26 mouse cellular contexts compared by ENCODE assay signal in genomic region chr14:33398065-33398860, GRCm38 (mm10). TPM values are rescaled to one million over a fixed set of nuclear protein-coding genes. Genes with fewer than 3 reads are reported as not detected.
DNase-seq lines count a peak whose midpoint lies in the region; ATAC-seq and TF ChIP-seq lines count a peak whose summit lies in the region.
"Had no signal": no experiment of that assay in that cellular context is flagged by ENCODE, and none has a peak within 500 bp of the region (broad histone marks: within the 10 kb centered on the region; RNA-seq: fewer than 3 reads in every experiment).

No protein-coding gene starts in this region.

- 84% methylated on average over 5 of the region's 5 CpGs for WGBS in liver, adult 2 months
- whole genome bisulfite sequencing in spleen, adult 2 months = 90% methylated on average over 5 of the region's 5 CpGs
- WGBS in embryonic facial prominence, embryonic 10.5 days = 87% methylated on average over 5 of the region's 5 CpGs

- intact Hi-C loops in left cerebral cortex, postnatal 4 days (cut with DNase I) = no loop called here

- H3K4me3 ChIP-seq in liver, adult 2 months (ENCODE audit: insufficient read depth, low read depth, low read length) = no peak overlapping the region
- H3K4me3 ChIP-seq in spleen, adult 2 months (ENCODE audit: extremely low read depth, insufficient read depth, insufficient read length) = no peak overlapping the region
- H3K4me3 ChIP-seq in embryonic facial prominence, embryonic 10.5 days = no peak overlapping the region
- H3K4me3 ChIP-seq: embryonic facial prominence, embryonic 12.5 days; forebrain, embryonic 13.5 days; forebrain, embryonic 15.5 days had no signal

- no peak overlapping the region for H3K27ac ChIP-seq in liver, adult 2 months (replicated peaks; ENCODE audit: insufficient read depth, low read depth, low read length)
- peak overlapping the region; percentile 45; the same call in 1 of the 2 replicates for H3K27ac ChIP-seq in spleen, adult 2 months (ENCODE audit: insufficient read depth, low read length)
- no peak overlapping the region for H3K27ac ChIP-seq in embryonic facial prominence, embryonic 10.5 days (replicated peaks)
- H3K27ac ChIP-seq: embryonic facial prominence, embryonic 12.5 days; forebrain, embryonic 13.5 days; forebrain, embryonic 15.5 days had no signal

- TF ChIP-seq CTCF in liver, adult 2 months (IDR thresholded peaks at IDR 0.05; ENCODE audit: low read depth, low read length) = no peak
- TF ChIP-seq CTCF in spleen, adult 2 months (IDR thresholded peaks at IDR 0.05; ENCODE audit: extremely low read depth, insufficient read depth, insufficient read length, insufficient replicate concordance) = no peak

- no peaks in the 10 kb centered on the region for H3K9me3 ChIP-seq in embryonic facial prominence, embryonic 10.5 days
- H3K9me3 ChIP-seq: embryonic facial prominence, embryonic 12.5 days; forebrain, embryonic 13.5 days; forebrain, embryonic 15.5 days; G1E had no signal

- H3K79me2 ChIP-seq in liver, adult 2 months (ENCODE audit: control insufficient read depth, insufficient read depth, low read length) = peaks cover 2% of the 10 kb centered on the region; the same call in 1 of the 2 replicates

- DNase-seq in liver, adult 2 months (ENCODE audit: extremely low read depth, low read depth, low spot score) = peak; percentile 17
- no peak for DNase-seq in liver
- no peak for DNase-seq in spleen, adult 2 months (ENCODE audit: low read depth in 1 of 2, low spot score in 2 of 2)
- no peak for DNase-seq in spleen, postnatal 36 days (ENCODE audit: low spot score in 2 of 2)
- DNase-seq in left cerebral cortex, postnatal 4 days = no peak
- DNase-seq in embryonic facial prominence, embryonic 10.5 days (ENCODE audit: low spot score) = no peak
- DNase-seq: adrenal gland, adult 8-10 months; adrenal gland, postnatal 14 days; adrenal gland, postnatal 36 days; B cell, adult 2 months; cerebellum, adult 11 months; cerebellum, adult 18-20 months; cerebellum, adult 8-10 months; cerebellum, adult 9-11 months; cerebellum, postnatal 14 days; cerebellum, postnatal 36 days; embryo, embryonic 11 days had no signal

- TF ChIP-seq POLR2A in liver, adult 2 months (IDR thresholded peaks at IDR 0.05; ENCODE audit: extremely low read depth, insufficient read depth, low read length) = no peak
- TF ChIP-seq POLR2A in spleen, adult 2 months (IDR thresholded peaks at IDR 0.05; ENCODE audit: low read depth, low read length) = no peak

- H3K9ac ChIP-seq in liver, adult 2 months (ENCODE audit: low read depth, low read length) = no peak overlapping the region
- H3K9ac ChIP-seq: embryonic facial prominence, embryonic 12.5 days; forebrain, embryonic 13.5 days; forebrain, embryonic 15.5 days had no signal

- peak; percentile 29; the same call in 1 of the 2 replicates for ATAC-seq in megakaryocyte progenitor cell, adult 5-6 weeks (replicated peaks; ENCODE audit: poor library complexity)
- ATAC-seq: activated CD4-positive, CD25-positive, alpha-beta regulatory T cell, adult 4 months; CD4-positive, CD25-positive, alpha-beta regulatory T cell, adult 4 months; forebrain, embryonic 13.5 days; forebrain, embryonic 15.5 days; Patski had no signal

- no peaks in the 10 kb centered on the region; the same call in 1 of the 2 replicates for H3K4me1 ChIP-seq in liver, adult 2 months (ENCODE audit: control insufficient read depth, insufficient read depth, low read length)
- peaks cover 2% of the 10 kb centered on the region; the same call in 1 of the 2 replicates for H3K4me1 ChIP-seq in spleen, adult 2 months (ENCODE audit: control insufficient read depth, insufficient read depth, insufficient read length)
- no peaks in the 10 kb centered on the region for H3K4me1 ChIP-seq in embryonic facial prominence, embryonic 10.5 days
- H3K4me1 ChIP-seq: embryonic facial prominence, embryonic 12.5 days; forebrain, embryonic 13.5 days; forebrain, embryonic 15.5 days had no signal

- H3K27me3 ChIP-seq in liver, adult 2 months (ENCODE audit: control insufficient read depth, insufficient read depth, low read length) = no peaks in the 10 kb centered on the region
- H3K27me3 ChIP-seq in spleen, adult 2 months (ENCODE audit: control insufficient read depth, insufficient read depth, low read length) = no peaks in the 10 kb centered on the region
- H3K27me3 ChIP-seq in embryonic facial prominence, embryonic 10.5 days (replicated peaks; ENCODE audit: low read depth, poor library complexity, severe bottlenecking) = no peaks in the 10 kb centered on the region
- H3K27me3 ChIP-seq: CH12.LX; embryonic facial prominence, embryonic 12.5 days; forebrain, embryonic 13.5 days; forebrain, embryonic 15.5 days; Patski had no signal

- H3K36me3 ChIP-seq in liver, adult 2 months (ENCODE audit: control insufficient read depth, insufficient read depth, low read length) = peaks cover 8% of the 10 kb centered on the region; the same call in 1 of the 2 replicates
- peaks cover 2% of the 10 kb centered on the region for H3K36me3 ChIP-seq in spleen, adult 2 months (ENCODE audit: control insufficient read depth, insufficient read depth, low read length)
- H3K36me3 ChIP-seq in embryonic facial prominence, embryonic 10.5 days (replicated peaks) = peaks cover 29% of the 10 kb centered on the region

RNA-seq across cellular contexts. Expression of gene Mapk8, which starts 48.7 kb away (rescaled TPM):
- total RNA-seq in liver, adult 2 months (2014; rRNA removed) = 22.4 and 26.9 TPM in 2 replicates
- 10.4 and 12.1 TPM in 2 replicates for polyA plus RNA-seq in liver, adult 2 months (2012; rRNA removed)
- polyA plus RNA-seq in spleen, adult 2 months (2012; rRNA removed) = 6.2 and 7.5 TPM in 2 replicates
- 35.5 and 38.3 TPM in 2 replicates for total RNA-seq in megakaryocyte progenitor cell, adult 5-6 weeks (2015)
- 65.6 and 68.9 TPM in 2 replicates for total RNA-seq in megakaryocyte progenitor cell, adult 5-6 weeks (2017)
- total RNA-seq in left cerebral cortex, postnatal 4 days (2021) = 100 to 1,000 TPM; 205 to 224 TPM
- polyA plus RNA-seq in embryonic facial prominence, embryonic 10.5 days (2016; fragmentation: Nextera tagmentation; extraction: Ambion mirVana) = 18.8 and 21.2 TPM in 2 replicates
